Mouse (Mus musculus) forebrain, embryonic 12.5 days (tissue): ENCODE measurements around the gene Nkx2-3. TPM values are rescaled to one million over a fixed set of nuclear protein-coding genes. Genes with fewer than 3 reads are reported as not detected.
A peak's percentile ranks its signal among the peaks of the same experiment; 100 is the strongest.

Experiments
- ATAC-seq: fragments of 200-750 bp; cut with Nextera tagmentation; 2 replicates; pipeline ENCODE4 v1.8.0; 2017; ENCODE audit warnings: moderate TSS enrichment; ENCODE audit not compliant: low FRiP score
- H3K27ac ChIP-seq: fragments of 300-500 bp; sonication (generic); 2 replicates; pipeline ENCODE4 v1.5.1; 2016; ENCODE audit warnings: mild to moderate bottlenecking
- H3K27me3 ChIP-seq: fragments of 300-500 bp; sonication (generic); 2 replicates; pipeline ENCODE4 v1.6.1; 2016; ENCODE audit warnings: mild to moderate bottlenecking
- H3K36me3 ChIP-seq: fragments of 300-500 bp; sonication (generic); replicated peaks from 2 replicates; pipeline ENCODE4 v1.6.1; 2016; ENCODE audit warnings: mild to moderate bottlenecking
- H3K4me1 ChIP-seq: fragments of 300-500 bp; sonication (generic); 2 replicates; pipeline ENCODE4 v1.6.1; 2016
- H3K4me2 ChIP-seq: fragments of 300-500 bp; sonication (generic); 2 replicates; pipeline ENCODE4 v1.6.1; 2016; ENCODE audit warnings: mild to moderate bottlenecking, moderate library complexity
- H3K4me3 ChIP-seq: fragments of 300-500 bp; sonication (generic); replicated peaks from 2 replicates; pipeline ENCODE4 v1.5.1; 2016; ENCODE audit warnings: mild to moderate bottlenecking
- H3K9ac ChIP-seq: fragments of 300-500 bp; sonication (generic); 2 replicates; pipeline ENCODE4 v1.6.1; 2016; ENCODE audit warnings: mild to moderate bottlenecking
- H3K9me3 ChIP-seq: fragments of 300-500 bp; sonication (generic); 2 replicates; pipeline ENCODE4 v1.6.1; 2016
- WGBS: fragments of 180-500 bp; shearing (Covaris S2); methylation state at CpG from one replicate; pipeline ENCODE4 v1.1.7; 2016; 5-methylcytosine and 5-hydroxymethylcytosine counted together
- polyA plus RNA-seq: library from polyadenylated mRNA; unstranded; fragments of >200 nt; fragmentation: Nextera tagmentation; extraction: Ambion mirVana; gene quantifications from 2 replicates; pipeline ENCODE4 v1.2.1, GENCODE M21; 2016

Gene Nkx2-3
- polyA plus RNA-seq, 1 experiment from 2014 or later = 6.3 TPM

DNA sequence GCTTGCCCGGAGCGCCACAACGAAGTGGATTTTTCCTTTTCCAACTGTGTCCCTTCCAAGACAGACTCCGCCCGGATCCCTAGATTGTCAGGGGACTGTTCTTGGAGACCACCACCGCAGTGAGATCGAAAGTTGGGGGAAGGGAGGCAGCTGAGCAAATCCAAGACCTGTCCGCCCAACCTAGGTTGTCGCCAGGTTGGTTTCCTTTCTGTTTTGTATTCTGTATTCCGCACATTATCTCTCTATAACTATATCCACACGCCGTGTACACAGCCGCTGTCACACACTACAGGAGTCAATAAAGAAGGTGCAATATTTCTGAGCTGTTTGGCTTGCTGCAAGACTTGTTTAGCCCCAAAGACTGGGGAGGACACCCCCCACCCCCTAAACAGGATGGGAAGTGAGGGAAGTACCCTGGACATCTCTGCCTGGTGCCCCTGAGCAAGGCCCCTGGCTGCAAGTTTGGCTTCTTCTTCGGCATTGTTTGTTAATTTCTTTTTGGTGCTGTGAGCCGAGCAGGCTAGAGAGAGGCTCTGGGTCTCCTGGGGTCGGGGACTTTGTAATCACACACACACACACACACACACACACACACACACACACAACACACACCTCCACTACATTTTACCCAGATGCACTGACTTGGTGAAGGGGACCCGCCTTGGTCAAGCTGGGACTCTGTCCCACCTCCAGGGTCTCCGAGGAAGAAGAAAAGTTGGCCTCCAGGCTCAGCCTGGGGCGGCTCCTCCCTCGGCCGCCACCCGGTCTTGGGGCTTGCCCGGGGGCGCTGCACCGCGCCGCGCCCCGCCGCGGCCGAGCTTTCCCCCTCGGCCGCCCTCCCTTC lies 3.7 kb downstream of the Nkx2-3 start:
- peaks cover 91% of the 10 kb centered on the region for H3K27me3 ChIP-seq
- H3K4me3 ChIP-seq = peak overlapping the region; percentile 46
- no peaks in the 10 kb centered on the region for H3K9me3 ChIP-seq
- H3K27ac ChIP-seq = peak overlapping the region; percentile 90
- peak overlapping the region; percentile 68 for H3K4me2 ChIP-seq
- H3K36me3 ChIP-seq = no peaks in the 10 kb centered on the region
- under 1% methylated on average over 33 of the region's 34 CpGs for WGBS
- peak overlapping the region; percentile 58 for H3K9ac ChIP-seq
- no peak; the same call in 1 of the 2 replicates for ATAC-seq
- H3K4me1 ChIP-seq = peaks cover 60% of the 10 kb centered on the region

- Histone ChIP-seq H3K27ac (peak overlapping the region; percentile 90), H3K9me3 (no peaks in the 10 kb centered on the region), H3K4me3 (peak overlapping the region; percentile 46), H3K4me1 (peaks cover 58% of the 10 kb centered on the region), H3K36me3 (no peaks in the 10 kb centered on the region), H3K4me2 (peak overlapping the region; percentile 68), H3K27me3 (peaks cover 90% of the 10 kb centered on the region), H3K9ac (peak overlapping the region; percentile 58)
- WGBS = under 1% methylated on average over 35 of the region's 35 CpGs
- ATAC-seq = peak; percentile 85
Measured at GRCm38 (mm10) chr19:43616415-43616861, 4.3 kb downstream of the Nkx2-3 start.

- WGBS = under 1% methylated on average over 12 of the region's 12 CpGs
- H3K4me3 ChIP-seq = peak overlapping the region; percentile 46
- H3K4me1 ChIP-seq = peaks cover 53% of the 10 kb centered on the region
- ATAC-seq = no peak
- H3K4me2 ChIP-seq = peak overlapping the region; percentile 68
- H3K27ac ChIP-seq = peak overlapping the region; percentile 90
- no peaks in the 10 kb centered on the region for H3K36me3 ChIP-seq
- peaks cover 90% of the 10 kb centered on the region for H3K27me3 ChIP-seq
- H3K9ac ChIP-seq = peak overlapping the region; percentile 58
- H3K9me3 ChIP-seq = no peaks in the 10 kb centered on the region
Measured at GRCm38 (mm10) chr19:43616889-43617288, 4.8 kb downstream of the Nkx2-3 start.

GRCm38 (mm10) chr19:43617761-43618349 lies 5.7 kb downstream of the Nkx2-3 start:
- Histone ChIP-seq H3K9me3 (no peaks in the 10 kb centered on the region), H3K9ac (no peak overlapping the region), H3K4me1 (peaks cover 44% of the 10 kb centered on the region), H3K27me3 (peaks cover 90% of the 10 kb centered on the region), H3K36me3 (no peaks in the 10 kb centered on the region), H3K4me2 (no peak overlapping the region), H3K4me3 (no peak overlapping the region), H3K27ac (no peak overlapping the region)
- WGBS = 41% methylated on average over 10 of the region's 10 CpGs
- no peak for ATAC-seq

DNA sequence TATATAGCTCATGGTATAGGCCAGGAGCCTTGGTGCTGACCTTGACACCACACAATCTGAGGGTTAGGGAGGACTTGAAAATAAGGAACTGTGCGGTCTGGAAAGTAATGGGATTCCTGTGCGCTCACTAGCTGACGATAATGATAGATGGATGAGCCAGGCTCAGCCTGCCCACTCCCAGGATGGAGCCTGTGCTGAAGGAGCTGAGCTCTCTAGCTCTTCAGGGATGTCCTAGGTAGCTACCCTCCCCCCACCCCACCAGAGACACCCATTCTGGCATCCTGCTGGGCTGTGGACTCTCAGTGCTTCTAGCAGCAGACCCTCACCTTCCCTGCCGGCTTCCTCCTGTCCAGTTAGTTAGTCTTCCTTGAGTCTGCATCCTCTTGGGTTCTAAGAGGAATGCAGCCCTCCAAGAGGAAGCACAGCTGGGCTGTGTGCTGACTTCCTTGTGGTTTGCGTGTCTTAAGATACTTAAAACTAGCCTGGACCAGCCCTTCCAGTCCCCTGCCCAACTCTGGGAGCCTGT lies 6.4 kb downstream of the Nkx2-3 start:
- no peak overlapping the region for H3K27ac ChIP-seq
- ATAC-seq = no peak
- peaks cover 38% of the 10 kb centered on the region for H3K4me1 ChIP-seq
- no peak overlapping the region for H3K4me3 ChIP-seq
- no peaks in the 10 kb centered on the region for H3K36me3 ChIP-seq
- WGBS = 9% methylated on average over 5 of the region's 5 CpGs
- no peak overlapping the region for H3K9ac ChIP-seq
- no peak overlapping the region for H3K4me2 ChIP-seq
- no peaks in the 10 kb centered on the region for H3K9me3 ChIP-seq
- peaks cover 90% of the 10 kb centered on the region for H3K27me3 ChIP-seq

- Histone ChIP-seq H3K4me1 (peaks cover 27% of the 10 kb centered on the region), H3K27ac (no peak overlapping the region), H3K4me3 (no peak overlapping the region), H3K9ac (no peak overlapping the region), H3K4me2 (no peak overlapping the region), H3K27me3 (peaks cover 90% of the 10 kb centered on the region), H3K36me3 (no peaks in the 10 kb centered on the region), H3K9me3 (no peaks in the 10 kb centered on the region)
- WGBS = 6% methylated on average over 18 of the region's 18 CpGs
- no peak for ATAC-seq
Measured at GRCm38 (mm10) chr19:43619916-43620479, 7.9 kb downstream of the Nkx2-3 start.

- Histone ChIP-seq H3K36me3 (no peaks in the 10 kb centered on the region), H3K9me3 (no peaks in the 10 kb centered on the region), H3K4me3 (no peak overlapping the region), H3K4me2 (no peak overlapping the region), H3K4me1 (peaks cover 12% of the 10 kb centered on the region), H3K27ac (no peak overlapping the region), H3K9ac (no peak overlapping the region), H3K27me3 (peaks cover 58% of the 10 kb centered on the region)
- no peak for ATAC-seq
- WGBS = 49% methylated on average over 4 of the region's 4 CpGs
Measured at GRCm38 (mm10) chr19:43623913-43624312, 11.8 kb downstream of the Nkx2-3 start.

GRCm38 (mm10) chr19:43626160-43626559 lies 14.0 kb downstream of the Nkx2-3 start:
- WGBS = 28% methylated on average over 3 of the region's 3 CpGs
- Histone ChIP-seq H3K4me2 (no peak overlapping the region), H3K9me3 (no peaks in the 10 kb centered on the region), H3K4me1 (peaks cover 12% of the 10 kb centered on the region), H3K27me3 (peaks cover 48% of the 10 kb centered on the region), H3K36me3 (no peaks in the 10 kb centered on the region), H3K27ac (0 out of 2 replicates have a peak overlapping the region, but pooled peaks have one; percentile 33), H3K4me3 (no peak overlapping the region), H3K9ac (no peak overlapping the region)
- peak; percentile 81 for ATAC-seq

GRCm38 (mm10) chr19:43627345-43627744 lies 15.2 kb downstream of the Nkx2-3 start:
- Histone ChIP-seq H3K9ac (no peak overlapping the region), H3K27me3 (peaks cover 36% of the 10 kb centered on the region), H3K9me3 (no peaks in the 10 kb centered on the region), H3K4me1 (peaks cover 12% of the 10 kb centered on the region), H3K36me3 (no peaks in the 10 kb centered on the region), H3K4me3 (no peak overlapping the region), H3K27ac (no peak overlapping the region), H3K4me2 (no peak overlapping the region)
- no peak for ATAC-seq
- 90% methylated on average over 3 of the region's 3 CpGs for WGBS

- H3K36me3 ChIP-seq = no peaks in the 10 kb centered on the region
- no peak overlapping the region for H3K9ac ChIP-seq
- ATAC-seq = no peak; the same call in 1 of the 2 replicates
- H3K27ac ChIP-seq = no peak overlapping the region
- H3K9me3 ChIP-seq = no peaks in the 10 kb centered on the region
- H3K4me3 ChIP-seq = no peak overlapping the region
- no peak overlapping the region for H3K4me2 ChIP-seq
- H3K27me3 ChIP-seq = peaks cover 21% of the 10 kb centered on the region; the same call in 1 of the 2 replicates
- H3K4me1 ChIP-seq = peaks cover 12% of the 10 kb centered on the region
- 51% methylated on average over 4 of the region's 4 CpGs for WGBS
Measured at GRCm38 (mm10) chr19:43629088-43629487, 17.0 kb downstream of the Nkx2-3 start.

DNA sequence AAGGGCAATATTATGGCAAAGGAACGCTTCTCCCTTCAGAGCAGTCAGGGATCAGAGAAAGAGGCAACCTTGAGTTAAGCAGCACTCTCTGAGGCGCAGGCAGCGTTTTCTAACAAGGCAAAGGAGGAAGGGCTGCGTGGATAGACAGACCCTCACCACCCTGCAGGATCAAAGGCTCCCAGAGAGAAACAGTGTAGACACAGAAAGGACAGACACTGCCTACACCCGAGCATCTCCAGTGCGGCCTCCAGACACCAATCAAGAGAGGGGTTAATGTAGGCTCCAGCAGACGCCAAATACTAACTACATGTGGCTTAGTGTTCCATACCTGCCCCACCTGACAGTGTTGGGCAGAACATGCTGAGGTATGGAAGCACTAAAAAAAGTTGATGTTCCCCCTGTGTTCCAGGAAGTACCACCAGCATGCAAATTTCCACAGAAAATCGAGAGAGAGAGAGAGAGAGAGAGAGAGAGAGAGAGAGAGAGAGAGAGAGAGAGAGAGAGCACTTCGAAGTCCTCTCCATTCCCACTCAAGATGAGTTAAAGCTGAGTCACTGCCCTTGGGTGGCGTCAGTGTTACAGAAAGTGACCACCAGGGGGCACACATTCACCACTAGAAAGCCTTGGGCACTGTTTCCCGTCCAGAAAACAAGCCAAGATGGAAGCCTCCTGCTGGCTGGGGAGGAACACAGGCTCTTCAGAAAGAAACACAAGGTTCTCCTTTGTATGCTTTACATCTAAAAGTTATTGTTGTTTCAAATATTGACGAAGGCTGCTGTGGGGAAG lies 18.5 kb downstream of the Nkx2-3 start:
- 30% methylated on average over 12 of the region's 12 CpGs for WGBS
- H3K27me3 ChIP-seq = peaks cover 14% of the 10 kb centered on the region; the same call in 1 of the 2 replicates
- no peak overlapping the region for H3K4me3 ChIP-seq
- H3K9ac ChIP-seq = no peak overlapping the region
- no peak overlapping the region for H3K27ac ChIP-seq
- H3K4me1 ChIP-seq = peaks cover 10% of the 10 kb centered on the region
- no peaks in the 10 kb centered on the region for H3K36me3 ChIP-seq
- no peak for ATAC-seq
- H3K4me2 ChIP-seq = no peak overlapping the region
- no peaks in the 10 kb centered on the region for H3K9me3 ChIP-seq
